Mouse (Mus musculus) liver, embryonic 14.5 days (tissue): ENCODE measurements around the gene Msi2. TPM values are rescaled to one million over a fixed set of nuclear protein-coding genes. Genes with fewer than 3 reads are reported as not detected.
A peak's percentile ranks its signal among the peaks of the same experiment; 100 is the strongest.

Source experiments
- ATAC-seq: fragments of 200-750 bp; cut with Nextera tagmentation; 2 replicates; pipeline ENCODE4 v1.8.0; 2017; ENCODE audit warnings: moderate number of reproducible peaks, mild to moderate bottlenecking, moderate library complexity; ENCODE audit not compliant: insufficient read depth
- DNase-seq, 3 experiments: peaks; one replicate each; pipeline ENCODE4 v3.0.0-alpha.2; 2012 to 2013; ENCODE audit warnings: low read depth in 3 of 3, low spot score in 3 of 3
- H3K27ac ChIP-seq: fragments of 300-500 bp; sonication (generic); 2 replicates; pipeline ENCODE4 v1.5.1; 2014; ENCODE audit warnings: moderate library complexity, mild to moderate bottlenecking, control low read depth, inconsistent platforms
- H3K27me3 ChIP-seq: fragments of 300-500 bp; sonication (generic); 2 replicates; pipeline ENCODE4 v1.6.1; 2014; ENCODE audit warnings: mild to moderate bottlenecking, low read length, moderate library complexity; ENCODE audit not compliant: control insufficient read depth, insufficient read depth
- H3K36me3 ChIP-seq: fragments of 300-500 bp; sonication (generic); replicated peaks from 2 replicates; pipeline ENCODE4 v1.6.1; 2014; ENCODE audit warnings: low read depth; ENCODE audit not compliant: control insufficient read depth, insufficient read depth
- H3K4me1 ChIP-seq, 2 experiments: fragments of 200-500 bp in 1 of 2; fragments of 300-500 bp in 1 of 2; sonication (generic) in 1 of 2; replicated peaks; 2 replicates each; pipeline ENCODE4 v1.6.1; 2012 to 2014; ENCODE audit warnings: antibody characterized with exemption in 1 of 2, inconsistent platforms in 1 of 2, low read length in 1 of 2; ENCODE audit not compliant: control insufficient read depth in 2 of 2, insufficient read depth in 2 of 2
- H3K4me2 ChIP-seq: fragments of 300-500 bp; sonication (generic); 2 replicates; pipeline ENCODE4 v1.6.1; 2014; ENCODE audit warnings: low read depth, mild to moderate bottlenecking, control low read depth, moderate library complexity
- H3K4me3 ChIP-seq, 2 experiments: fragments of 200-500 bp in 1 of 2; fragments of 300-500 bp in 1 of 2; sonication (generic) in 1 of 2; 2 replicates each; pipeline ENCODE4 v1.5.1; 2012 to 2014; ENCODE audit warnings: low read depth in 2 of 2, low read length in 2 of 2, mild to moderate bottlenecking in 2 of 2, control low read depth in 1 of 2, inconsistent platforms in 1 of 2, moderate library complexity in 1 of 2; ENCODE audit not compliant: insufficient read depth in 1 of 2
- H3K9ac ChIP-seq: fragments of 300-500 bp; sonication (generic); replicated peaks from 2 replicates; pipeline ENCODE4 v1.6.1; 2014; ENCODE audit warnings: mild to moderate bottlenecking, control low read depth, moderate library complexity
- H3K9me3 ChIP-seq: fragments of 300-500 bp; sonication (generic); 2 replicates; pipeline ENCODE4 v1.6.1; 2016; ENCODE audit warnings: low read length, mixed read lengths; ENCODE audit not compliant: control insufficient read depth
- CTCF ChIP-seq: IDR thresholded peaks from 2 replicates; pipeline ENCODE4 v1.5.1; 2016; ENCODE audit warnings: antibody characterized with exemption, low read depth, control low read depth
- EP300 ChIP-seq: IDR thresholded peaks from 2 replicates; pipeline ENCODE4 v1.6.1; 2016; ENCODE audit warnings: antibody characterized with exemption, low read depth
- WGBS: fragments of 180-500 bp; shearing (Covaris S2); extraction: QIAGEN DNeasy Blood & Tissue Kit; methylation state at CpG from one replicate; pipeline ENCODE4 v1.1.7; 2014; ENCODE audit not compliant: insufficient replicate concordance; 5-methylcytosine and 5-hydroxymethylcytosine counted together
- polyA plus RNA-seq, 2 experiments: library from polyadenylated mRNA; depleted of rRNA in 1 of 2; stranded (reverse) in 1 of 2; unstranded in 1 of 2; fragments of >200 nt; fragmentation: Nextera tagmentation in 1 of 2; extraction: Ambion mirVana in 1 of 2; gene quantifications; 2 replicates each; pipeline versions ENCODE4 v1.2.1 to v1.2.3; 2012 to 2014

The Msi2 gene
- polyA plus RNA-seq, 2 experiments, result 2.1 to 6.2 TPM

GRCm38 (mm10) chr11:88530032-88530431 is 188.3 kb downstream of the Msi2 start:
- Histone ChIP-seq H3K4me1 (peaks cover 0 to 23% of the 10 kb centered on the region in 2 experiments), H3K36me3 (no peaks in the 10 kb centered on the region), H3K9ac (no peak overlapping the region), H3K9me3 (no peaks in the 10 kb centered on the region), H3K4me3 (no peak overlapping the region), H3K27me3 (no peaks in the 10 kb centered on the region), H3K27ac (no peak overlapping the region), H3K4me2 (no peak overlapping the region)
- 25% methylated on average over 4 of the region's 4 CpGs for WGBS
- ATAC-seq, result peak; percentile 66; the same call in 1 of the 2 replicates
- peak in 1 of 3 experiments; percentile 31 for DNase-seq
- peak; percentile 47; the same call in 1 of the 2 replicates for TF ChIP-seq EP300
- TF ChIP-seq CTCF, result no peak

GRCm38 (mm10) chr11:88528522-88529101 is 189.7 kb downstream of the Msi2 start:
- ATAC-seq, result no peak
- Histone ChIP-seq H3K4me2 (no peak overlapping the region), H3K36me3 (no peaks in the 10 kb centered on the region), H3K4me3 (no peak overlapping the region), H3K4me1 (peaks cover 0 to 27% of the 10 kb centered on the region in 2 experiments), H3K27me3 (no peaks in the 10 kb centered on the region), H3K9me3 (no peaks in the 10 kb centered on the region), H3K9ac (no peak overlapping the region), H3K27ac (no peak overlapping the region)
- TF ChIP-seq EP300, result no peak
- no peak for TF ChIP-seq CTCF
- DNase-seq, result no peak
- 33% methylated on average over 8 of the region's 8 CpGs for WGBS

DNA sequence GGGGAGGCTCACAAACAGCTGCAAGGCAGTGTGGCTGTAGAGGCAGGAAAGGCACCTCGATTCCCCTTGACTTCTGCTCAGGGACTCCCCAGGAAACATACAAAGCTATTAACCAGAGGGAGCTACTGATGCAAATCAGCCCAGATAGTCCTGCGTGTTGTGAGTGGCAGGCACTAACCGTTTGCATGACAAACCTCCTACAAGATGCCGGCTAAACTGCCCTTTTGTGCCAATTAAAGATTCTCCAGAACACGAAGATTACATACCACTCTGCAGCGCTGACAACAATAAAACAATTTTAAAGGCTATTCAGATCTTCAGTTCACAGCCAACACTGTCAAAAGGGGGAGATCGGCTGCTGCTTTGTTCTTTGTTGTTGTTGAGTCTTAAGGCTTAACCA is 191.6 kb downstream of the Msi2 start:
- 40% methylated on average over 7 of the region's 7 CpGs for WGBS

GRCm38 (mm10) chr11:88524790-88525575 is 193.3 kb downstream of the Msi2 start:
- Histone ChIP-seq H3K36me3 (no peaks in the 10 kb centered on the region), H3K4me2 (no peak overlapping the region), H3K9ac (no peak overlapping the region), H3K27me3 (no peaks in the 10 kb centered on the region), H3K4me1 (peaks cover 0 to 25% of the 10 kb centered on the region in 2 experiments), H3K4me3 (no peak overlapping the region), H3K9me3 (no peaks in the 10 kb centered on the region), H3K27ac (no peak overlapping the region)
- WGBS, result 25% methylated on average over 10 of the region's 10 CpGs
- no peak for TF ChIP-seq EP300
- TF ChIP-seq CTCF, result no peak
- DNase-seq, result no peak
- no peak for ATAC-seq

More for the DNA sequence above, 191.6 kb downstream of the Msi2 start:
- Histone ChIP-seq H3K27ac (no peak overlapping the region), H3K4me2 (no peak overlapping the region), H3K4me3 (no peak overlapping the region), H3K9me3 (no peaks in the 10 kb centered on the region), H3K9ac (no peak overlapping the region), H3K36me3 (no peaks in the 10 kb centered on the region), H3K27me3 (no peaks in the 10 kb centered on the region), H3K4me1 (peaks cover 0 to 26% of the 10 kb centered on the region in 2 experiments)
- ATAC-seq, result no peak
- TF ChIP-seq EP300, result no peak
- no peak for DNase-seq

- H3K4me1 ChIP-seq, result peaks cover 0 to 22% of the 10 kb centered on the region in 2 experiments
- H3K4me2 ChIP-seq, result no peak overlapping the region
- TF ChIP-seq EP300 (no peak), CTCF (no peak)
- H3K9ac ChIP-seq, result no peak overlapping the region
- no peak overlapping the region for H3K4me3 ChIP-seq
- H3K27ac ChIP-seq, result no peak overlapping the region
- DNase-seq, result no peak
- no peaks in the 10 kb centered on the region for H3K27me3 ChIP-seq
- ATAC-seq, result no peak
- H3K9me3 ChIP-seq, result no peaks in the 10 kb centered on the region
- no peaks in the 10 kb centered on the region for H3K36me3 ChIP-seq
Measured at GRCm38 (mm10) chr11:88524437-88524789, 193.9 kb downstream of the Msi2 start.
